Mouse (Mus musculus) stomach, postnatal 0 days (tissue): ENCODE data around the gene Ada. TPM values are rescaled to one million over a fixed set of nuclear protein-coding genes. Genes with fewer than 3 reads are reported as not detected.

Experiments used
- ATAC-seq: fragments of 200-750 bp; cut with Nextera tagmentation; 2 replicates; pipeline ENCODE4 v1.8.0; 2017; ENCODE audit not compliant: low FRiP score, low TSS enrichment
- DNase-seq: peaks from one replicate; pipeline ENCODE4 v3.0.0-alpha.2; 2016; ENCODE audit warnings: low spot score
- H3K27ac ChIP-seq: fragments of 300-500 bp; sonication (generic); replicated peaks from 2 replicates; pipeline ENCODE4 v1.5.1; 2014; ENCODE audit warnings: mild to moderate bottlenecking, control low read depth
- H3K27me3 ChIP-seq: fragments of 300-500 bp; sonication (generic); 2 replicates; pipeline ENCODE4 v1.6.1; 2014; ENCODE audit warnings: low read length; ENCODE audit not compliant: control insufficient read depth, insufficient read depth
- H3K36me3 ChIP-seq: fragments of 300-500 bp; sonication (generic); 2 replicates; pipeline ENCODE4 v1.6.1; 2014; ENCODE audit warnings: low read length, mixed read lengths; ENCODE audit not compliant: control insufficient read depth, insufficient read depth
- H3K4me1 ChIP-seq: fragments of 300-500 bp; sonication (generic); replicated peaks from 2 replicates; pipeline ENCODE4 v1.6.1; 2014; ENCODE audit warnings: antibody characterized with exemption; ENCODE audit not compliant: control insufficient read depth, insufficient read depth
- H3K4me2 ChIP-seq: fragments of 300-500 bp; sonication (generic); replicated peaks from 2 replicates; pipeline ENCODE4 v1.6.1; 2014; ENCODE audit warnings: low read depth, mild to moderate bottlenecking, control low read depth, moderate library complexity
- H3K4me3 ChIP-seq: fragments of 300-500 bp; sonication (generic); 2 replicates; pipeline ENCODE4 v1.5.1; 2014; ENCODE audit warnings: low read depth, low read length, control low read depth
- H3K9ac ChIP-seq: fragments of 300-500 bp; sonication (generic); 2 replicates; pipeline ENCODE4 v1.6.1; 2014; ENCODE audit warnings: mild to moderate bottlenecking, low read length, control low read depth, mixed read lengths
- H3K9me3 ChIP-seq: fragments of 300-500 bp; sonication (generic); 2 replicates; pipeline ENCODE4 v1.6.1; 2016; ENCODE audit warnings: low read length; ENCODE audit not compliant: control insufficient read depth
- CTCF ChIP-seq: IDR thresholded peaks from 2 replicates; pipeline ENCODE4 v1.5.1; 2016; ENCODE audit warnings: antibody characterized with exemption, low read depth, mild to moderate bottlenecking, moderate library complexity
- EP300 ChIP-seq: optimal IDR thresholded peaks from 2 replicates; pipeline ENCODE3; 2016; ENCODE audit warnings: antibody characterized with exemption
- WGBS: fragments of 180-500 bp; shearing (Covaris S2); extraction: QIAGEN DNeasy Blood & Tissue Kit; methylation state at CpG from one replicate; pipeline ENCODE4 v1.1.7; 2014; 5-methylcytosine and 5-hydroxymethylcytosine counted together
- polyA plus RNA-seq: library from polyadenylated mRNA; unstranded; fragments of >200 nt; fragmentation: Nextera tagmentation; extraction: Ambion mirVana; gene quantifications from 2 replicates; pipeline ENCODE4 v1.2.1, GENCODE M21; 2015

Gene Ada
- polyA plus RNA-seq, 1 experiment from 2014 or later = 13.6 TPM

GRCm38 (mm10) chr2:163710606-163711159, 39.4 kb downstream of the Ada start:
- no peaks in the 10 kb centered on the region for H3K36me3 ChIP-seq
- TF ChIP-seq CTCF (no peak), EP300 (no peak)
- no peaks in the 10 kb centered on the region for H3K27me3 ChIP-seq
- no peaks in the 10 kb centered on the region for H3K9me3 ChIP-seq
- DNase-seq (no peak), ATAC-seq (no peak)
- H3K9ac ChIP-seq = no peak overlapping the region
- 59% methylated on average over 5 of the region's 5 CpGs for WGBS
- H3K27ac ChIP-seq = no peak overlapping the region
- H3K4me2 ChIP-seq = no peak overlapping the region
- H3K4me1 ChIP-seq = no peaks in the 10 kb centered on the region
- H3K4me3 ChIP-seq = no peak overlapping the region

- no peak overlapping the region for H3K9ac ChIP-seq
- H3K27ac ChIP-seq = no peak overlapping the region
- no peaks in the 10 kb centered on the region for H3K27me3 ChIP-seq
- ATAC-seq (no peak), DNase-seq (no peak)
- no peaks in the 10 kb centered on the region for H3K4me1 ChIP-seq
- no peaks in the 10 kb centered on the region for H3K9me3 ChIP-seq
- WGBS = 86% methylated on average over 9 of the region's 9 CpGs
- TF ChIP-seq CTCF (no peak), EP300 (no peak)
- H3K4me3 ChIP-seq = no peak overlapping the region
- no peak overlapping the region for H3K4me2 ChIP-seq
- H3K36me3 ChIP-seq = no peaks in the 10 kb centered on the region
These were observed 40.0 kb downstream of the Ada start for GRCm38 (mm10) chr2:163710000-163710399.

GRCm38 (mm10) chr2:163708763-163709250, 41.2 kb downstream of the Ada start:
- WGBS = 81% methylated on average over 6 of the region's 6 CpGs
- no peak for ATAC-seq
- DNase-seq = no peak
- H3K9me3 ChIP-seq = no peaks in the 10 kb centered on the region
- no peak overlapping the region for H3K4me3 ChIP-seq
- no peak overlapping the region for H3K9ac ChIP-seq
- no peaks in the 10 kb centered on the region for H3K27me3 ChIP-seq
- H3K4me2 ChIP-seq = no peak overlapping the region
- H3K27ac ChIP-seq = no peak overlapping the region
- no peaks in the 10 kb centered on the region for H3K4me1 ChIP-seq
- no peaks in the 10 kb centered on the region for H3K36me3 ChIP-seq
- TF ChIP-seq CTCF = no peak
- no peak for TF ChIP-seq EP300

- Histone ChIP-seq H3K27me3 (no peaks in the 10 kb centered on the region), H3K36me3 (no peaks in the 10 kb centered on the region), H3K4me1 (no peaks in the 10 kb centered on the region), H3K4me2 (no peak overlapping the region), H3K27ac (no peak overlapping the region), H3K4me3 (no peak overlapping the region), H3K9ac (no peak overlapping the region), H3K9me3 (no peaks in the 10 kb centered on the region)
- TF ChIP-seq EP300 = no peak
- TF ChIP-seq CTCF = no peak
- WGBS = 68% methylated on average over 5 of the region's 5 CpGs
- no peak for DNase-seq
- ATAC-seq = no peak
These were observed 41.7 kb downstream of the Ada start for GRCm38 (mm10) chr2:163708321-163708720.

GRCm38 (mm10) chr2:163703599-163704260, 46.3 kb downstream of the Ada start:
- WGBS = 75% methylated on average over 5 of the region's 5 CpGs
- Histone ChIP-seq H3K27ac (no peak overlapping the region), H3K9me3 (no peaks in the 10 kb centered on the region), H3K4me3 (no peak overlapping the region), H3K4me2 (no peak overlapping the region), H3K4me1 (no peaks in the 10 kb centered on the region), H3K27me3 (no peaks in the 10 kb centered on the region), H3K36me3 (no peaks in the 10 kb centered on the region), H3K9ac (no peak overlapping the region)
- DNase-seq = no peak
- no peak for ATAC-seq
- TF ChIP-seq EP300 (no peak), CTCF (no peak)

- Histone ChIP-seq H3K4me1 (no peaks in the 10 kb centered on the region), H3K36me3 (no peaks in the 10 kb centered on the region), H3K9ac (no peak overlapping the region), H3K4me2 (no peak overlapping the region), H3K4me3 (no peak overlapping the region), H3K9me3 (no peaks in the 10 kb centered on the region), H3K27me3 (no peaks in the 10 kb centered on the region), H3K27ac (no peak overlapping the region)
- ATAC-seq = no peak
- no peak for TF ChIP-seq EP300
- no peak for DNase-seq
- 71% methylated on average over 5 of the region's 5 CpGs for WGBS
These were observed 47.1 kb downstream of the Ada start for GRCm38 (mm10) chr2:163702921-163703320.
